Mouse (Mus musculus) cerebellum, postnatal 4 days (tissue): Measurements from ENCODE around the gene Dlx6.

Source experiments
- DNase-seq, 2 experiments: peaks; one replicate each; pipeline ENCODE4 v3.0.0; 2022; ENCODE audit warnings: low spot score in 2 of 2, mixed read lengths in 1 of 2

The Dlx6 gene

DNA sequence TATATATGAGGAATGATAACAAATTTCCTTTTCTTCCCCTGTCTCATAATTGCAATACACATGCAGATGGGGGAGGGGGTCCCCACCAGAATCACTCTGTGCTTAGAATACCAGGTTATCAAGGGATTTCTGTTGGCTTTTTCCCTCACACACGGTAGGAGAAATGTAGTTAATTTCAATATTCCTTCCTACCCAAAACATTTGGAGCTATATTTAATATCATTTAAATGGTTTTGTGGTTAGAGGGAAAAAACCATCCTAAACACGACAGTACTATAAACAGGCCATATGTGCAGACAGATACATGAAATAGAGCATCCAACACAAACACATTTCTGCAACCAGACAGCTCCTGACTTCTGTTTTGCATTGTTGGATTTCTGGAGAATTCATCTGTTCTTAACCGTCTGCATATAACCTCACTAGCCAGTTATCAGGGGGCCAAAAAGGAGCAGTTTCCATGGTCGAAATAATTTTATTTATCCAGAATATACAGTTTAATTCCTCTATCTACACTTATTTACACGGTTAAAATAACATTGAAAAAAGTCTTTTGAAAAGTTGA, 14.3 kb downstream of the Dlx6 start:
- DNase-seq = no peak

GRCm38 (mm10) chr6:6877981-6878840, 15.1 kb downstream of the Dlx6 start:
- DNase-seq = no peak

DNA sequence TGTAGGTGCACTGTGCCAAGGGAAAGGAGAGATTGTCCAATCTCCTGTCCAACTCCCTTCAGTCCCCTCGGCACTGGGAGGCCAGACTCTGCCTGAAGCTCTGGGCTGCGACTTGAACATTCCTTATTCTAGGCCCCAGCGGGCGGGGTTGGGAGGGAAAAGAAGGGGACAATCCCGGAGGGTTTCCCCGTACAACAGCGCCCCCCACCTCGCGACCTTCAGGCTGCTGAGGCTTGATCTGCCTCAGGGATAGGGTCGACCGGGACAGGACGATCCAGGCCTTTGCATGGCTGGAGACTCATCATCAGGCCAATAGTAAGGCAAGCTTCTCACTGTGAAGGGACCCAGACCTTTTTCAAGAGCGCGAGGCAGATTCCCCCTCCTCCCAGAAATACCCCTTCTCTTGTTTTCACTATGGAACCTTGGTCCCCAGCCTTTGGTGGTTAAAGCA, 15.7 kb downstream of the Dlx6 start:
- DNase-seq = no peak

GRCm38 (mm10) chr6:6879371-6880325, 16.5 kb downstream of the Dlx6 start:
- DNase-seq = no peak

GRCm38 (mm10) chr6:6880361-6881114, 17.4 kb downstream of the Dlx6 start:
- no peak for DNase-seq

- DNase-seq = no peak
Observed at GRCm38 (mm10) chr6:6881115-6881637, 18.0 kb downstream of the Dlx6 start.

DNA sequence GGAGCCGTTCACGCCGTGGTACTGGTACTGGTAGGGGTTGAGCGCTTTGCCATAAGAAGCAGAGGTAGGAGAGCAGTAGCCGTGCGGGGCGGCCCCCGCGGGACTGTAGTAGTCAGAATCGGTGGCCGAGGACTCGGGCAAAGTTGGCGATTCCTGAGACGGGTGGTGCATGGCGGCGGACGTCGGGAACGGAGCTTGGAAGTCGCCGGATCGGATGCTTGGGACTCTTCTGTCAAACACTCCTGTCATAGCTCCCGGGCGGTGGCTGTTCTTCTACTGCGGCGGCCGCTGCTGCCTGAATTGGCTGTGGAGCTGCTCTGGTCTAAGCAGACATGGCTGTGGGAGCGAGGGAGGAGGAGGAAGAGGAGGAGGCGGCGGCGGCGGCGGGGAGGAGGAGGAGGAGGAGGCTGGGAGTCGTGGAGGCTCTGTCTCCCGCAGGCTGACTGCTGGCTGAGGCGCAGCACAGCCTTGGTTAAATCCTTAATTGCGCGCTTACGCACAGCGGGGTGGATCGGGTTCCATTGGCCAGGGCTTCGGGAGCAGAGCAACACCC, 18.6 kb downstream of the Dlx6 start, which contains the start of gene Dlx5:
Gene Dlx5 (minus strand): TSS at position 448 of the 553 bp plus-strand sequence.
- no peak for DNase-seq

- no peak for DNase-seq
Observed at GRCm38 (mm10) chr6:6882266-6882797, 19.2 kb downstream of the Dlx6 start.

GRCm38 (mm10) chr6:6884897-6885296, 21.8 kb downstream of the Dlx6 start:
- DNase-seq = peak; percentile 61 to 77

- no peak for DNase-seq
Observed at GRCm38 (mm10) chr6:6886225-6886624, 23.1 kb downstream of the Dlx6 start.

- DNase-seq = no peak
Observed at GRCm38 (mm10) chr6:6890047-6890446, 26.9 kb downstream of the Dlx6 start.

DNA sequence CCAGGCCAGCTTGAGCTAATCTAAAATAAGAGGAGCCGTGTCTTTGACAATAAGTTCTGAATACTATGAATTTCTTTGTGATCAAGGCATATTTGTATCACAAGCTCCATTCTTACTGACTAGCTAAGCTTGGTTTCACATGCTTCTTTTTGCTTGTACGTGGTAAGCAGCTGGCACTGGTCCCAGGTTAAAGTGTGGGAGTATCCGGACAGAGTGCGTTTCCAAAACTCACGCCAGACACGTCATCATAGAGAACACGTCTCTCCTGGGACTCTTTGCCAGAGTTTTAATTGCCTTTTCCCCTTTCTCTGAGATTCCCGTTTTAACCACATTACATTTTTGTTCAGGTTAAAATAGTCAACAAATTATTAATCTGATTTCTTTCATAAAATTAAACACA, 46.5 kb downstream of the Dlx6 start:
- no peak for DNase-seq

GRCm38 (mm10) chr6:6914304-6914703, 51.2 kb downstream of the Dlx6 start:
- DNase-seq = no peak

GRCm38 (mm10) chr6:6914849-6915525, 51.9 kb downstream of the Dlx6 start:
- peak in 1 of 2 experiments; percentile 20 for DNase-seq

GRCm38 (mm10) chr6:6915526-6915915, 52.4 kb downstream of the Dlx6 start:
- DNase-seq = no peak

DNA sequence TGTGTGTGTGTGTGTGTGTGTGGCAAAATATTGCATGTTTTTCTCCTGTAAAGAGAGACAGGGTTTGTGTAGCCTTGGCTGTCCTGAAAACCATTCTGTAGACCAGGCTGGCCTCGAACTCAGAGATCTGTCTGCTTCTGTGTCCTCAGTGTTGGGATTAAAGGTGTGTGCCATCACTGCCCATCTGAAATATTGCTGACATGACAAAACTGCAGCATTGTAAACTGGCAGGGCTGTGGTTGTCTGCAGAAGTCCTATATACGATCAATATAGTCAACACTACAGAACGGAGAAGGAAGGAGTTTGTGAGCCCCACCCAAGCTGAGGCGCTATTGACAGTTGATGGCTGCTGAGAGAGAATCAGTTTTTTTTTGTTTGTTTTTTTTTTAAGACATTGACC, 54.2 kb downstream of the Dlx6 start:
- DNase-seq = no peak
